ENCODE assay signal across 8 mouse cellular contexts in genomic region chr4:42902174-42902573, GRCm38 (mm10). TPM values are rescaled to one million over a fixed set of nuclear protein-coding genes. Genes with fewer than 3 reads are reported as not detected.
DNase-seq lines count a peak whose midpoint lies in the region; ATAC-seq and TF ChIP-seq lines count a peak whose summit lies in the region.

No protein-coding gene starts in this region.

- DNase-seq in cerebellum, postnatal 10 days: peak; percentile 49 to 73
- DNase-seq in cerebellum, adult 11-12 months: no peak
- peak; percentile 27 for DNase-seq in lung, embryonic 14.5 days
- no peak for DNase-seq in lung, postnatal 25 days (ENCODE audit: low spot score)
- peak; percentile 33 for DNase-seq in embryonic facial prominence, embryonic 10.5 days (ENCODE audit: low spot score)
- peak; percentile 58 for DNase-seq in retina, postnatal 1 day
- no peak for DNase-seq in frontal cortex, adult 2 months (ENCODE audit: extremely low spot score in 1 of 2, low spot score in 1 of 2)

- H3K4me2 ChIP-seq in lung, embryonic 14.5 days: no peak overlapping the region

- H3K4me3 ChIP-seq in lung, embryonic 14.5 days (ENCODE audit: low read depth, low read length): no peak overlapping the region
- no peak overlapping the region for H3K4me3 ChIP-seq in embryonic facial prominence, embryonic 10.5 days

- no peak overlapping the region for H3K27ac ChIP-seq in lung, embryonic 14.5 days (ENCODE audit: low read depth)
- H3K27ac ChIP-seq in embryonic facial prominence, embryonic 10.5 days (replicated peaks): no peak overlapping the region

- no peaks in the 10 kb centered on the region for H3K36me3 ChIP-seq in lung, embryonic 14.5 days (ENCODE audit: insufficient read depth)
- no peaks in the 10 kb centered on the region for H3K36me3 ChIP-seq in embryonic facial prominence, embryonic 10.5 days (replicated peaks)

- no peaks in the 10 kb centered on the region for H3K27me3 ChIP-seq in lung, embryonic 14.5 days (ENCODE audit: insufficient read depth, low read length)
- no peaks in the 10 kb centered on the region; the same call in 1 of the 2 replicates for H3K27me3 ChIP-seq in embryonic facial prominence, embryonic 10.5 days (replicated peaks; ENCODE audit: low read depth, poor library complexity, severe bottlenecking)

- no peak overlapping the region for H3K9ac ChIP-seq in lung, embryonic 14.5 days

- H3K4me1 ChIP-seq in lung, embryonic 14.5 days (ENCODE audit: insufficient read depth): no peaks in the 10 kb centered on the region
- peaks cover 7% of the 10 kb centered on the region for H3K4me1 ChIP-seq in embryonic facial prominence, embryonic 10.5 days

- ATAC-seq in lung, embryonic 14.5 days (ENCODE audit: insufficient read depth): no peak
- ATAC-seq in activated CD4-positive, CD25-positive, alpha-beta regulatory T cell, adult 4 months: no peak

- TF ChIP-seq CTCF in lung, embryonic 14.5 days (IDR thresholded peaks at IDR 0.05; ENCODE audit: low read depth): peak; percentile 59

- WGBS in lung, embryonic 14.5 days: 40% methylated on average over 9 of the region's 9 CpGs
- WGBS in embryonic facial prominence, embryonic 10.5 days: 61% methylated on average over 9 of the region's 9 CpGs

- no peaks in the 10 kb centered on the region for H3K9me3 ChIP-seq in lung, embryonic 14.5 days (ENCODE audit: low read depth, low read length)
- no peaks in the 10 kb centered on the region for H3K9me3 ChIP-seq in embryonic facial prominence, embryonic 10.5 days

RNA-seq across cellular contexts. Expression of gene Phf24, which starts 14.3 kb away (rescaled TPM):
- 0.43 and 0.53 TPM in 2 replicates for polyA plus RNA-seq in lung, embryonic 14.5 days (2014; fragmentation: Nextera tagmentation; extraction: Ambion mirVana)
- 0.44 and 1.2 TPM in 2 replicates for polyA plus RNA-seq in embryonic facial prominence, embryonic 10.5 days (2016; fragmentation: Nextera tagmentation; extraction: Ambion mirVana)
- under 1 TPM in 1 of 2 experiments, not detected in 1; 0.14 TPM for polyA plus RNA-seq in activated CD4-positive, CD25-positive, alpha-beta regulatory T cell, adult 4 months (2017; shearing (Covaris generic))
- polyA plus RNA-seq in frontal cortex, adult 2 months (2012; rRNA removed): 175 and 199 TPM in 2 replicates

RNA-seq across cellular contexts. Expression of gene Fam205c, which starts 28.1 kb away (rescaled TPM):
- polyA plus RNA-seq in lung, embryonic 14.5 days (2014; fragmentation: Nextera tagmentation; extraction: Ambion mirVana): 0.25 and 0.42 TPM in 2 replicates
- 0.15 and 0.25 TPM in 2 replicates for polyA plus RNA-seq in embryonic facial prominence, embryonic 10.5 days (2016; fragmentation: Nextera tagmentation; extraction: Ambion mirVana)
- not detected for polyA plus RNA-seq in activated CD4-positive, CD25-positive, alpha-beta regulatory T cell, adult 4 months (2017; shearing (Covaris generic))
- polyA plus RNA-seq in frontal cortex, adult 2 months (2012; rRNA removed): 0.22 TPM in 1 of 2 replicates, not detected in the other

RNA-seq across cellular contexts. Expression of gene Gm12394, which starts 45.6 kb away (rescaled TPM):
- polyA plus RNA-seq in lung, embryonic 14.5 days (2014; fragmentation: Nextera tagmentation; extraction: Ambion mirVana): 0.12 and 0.38 TPM in 2 replicates
- 0.20 TPM in 1 of 2 replicates, not detected in the other for polyA plus RNA-seq in embryonic facial prominence, embryonic 10.5 days (2016; fragmentation: Nextera tagmentation; extraction: Ambion mirVana)
- not detected for polyA plus RNA-seq in activated CD4-positive, CD25-positive, alpha-beta regulatory T cell, adult 4 months (2017; shearing (Covaris generic))
- 0.14 TPM in 1 of 2 replicates, not detected in the other for polyA plus RNA-seq in frontal cortex, adult 2 months (2012; rRNA removed)

RNA-seq across cellular contexts. Expression of gene Dnajb5, which starts 47.4 kb away (rescaled TPM):
- 6.3 and 6.9 TPM in 2 replicates for polyA plus RNA-seq in lung, embryonic 14.5 days (2014; fragmentation: Nextera tagmentation; extraction: Ambion mirVana)
- 10.3 and 10.9 TPM in 2 replicates for polyA plus RNA-seq in embryonic facial prominence, embryonic 10.5 days (2016; fragmentation: Nextera tagmentation; extraction: Ambion mirVana)
- polyA plus RNA-seq in activated CD4-positive, CD25-positive, alpha-beta regulatory T cell, adult 4 months (2017; shearing (Covaris generic)): 1 to 10 TPM; 6.0 to 7.2 TPM
- 126 and 151 TPM in 2 replicates for polyA plus RNA-seq in frontal cortex, adult 2 months (2012; rRNA removed)

RNA-seq across cellular contexts. Expression of gene Fam205a1, which starts 48.5 kb away (rescaled TPM):
- polyA plus RNA-seq in lung, embryonic 14.5 days (2014; fragmentation: Nextera tagmentation; extraction: Ambion mirVana): 0.05 TPM in 1 of 2 replicates, not detected in the other
- 0.05 TPM in 1 of 2 replicates, not detected in the other for polyA plus RNA-seq in embryonic facial prominence, embryonic 10.5 days (2016; fragmentation: Nextera tagmentation; extraction: Ambion mirVana)
- polyA plus RNA-seq in activated CD4-positive, CD25-positive, alpha-beta regulatory T cell, adult 4 months (2017; shearing (Covaris generic)): not detected
- polyA plus RNA-seq in frontal cortex, adult 2 months (2012; rRNA removed): 0.11 and 0.18 TPM in 2 replicates

Comparison
In these comparisons a context has a peak if more than half of its experiments do, and no peak if none do; other contexts are left out.
1. DNase-seq: peak in cerebellum, postnatal 10 days (2 of 2), lung, embryonic 14.5 days (single experiment), embryonic facial prominence, embryonic 10.5 days (single experiment) and retina, postnatal 1 day (single experiment); none in cerebellum, adult 11-12 months (single experiment), lung, postnatal 25 days (single experiment) and frontal cortex, adult 2 months (0 of 2).
2. RNA of gene Phf24, which starts 14.3 kb away (polyA plus RNA-seq): 175 to 199 TPM in frontal cortex, adult 2 months; 0.43 to 0.53 TPM in lung, embryonic 14.5 days, 0.44 to 1.2 TPM in embryonic facial prominence, embryonic 10.5 days and 0.14 TPM in activated CD4-positive, CD25-positive, alpha-beta regulatory T cell, adult 4 months; every median in the first group is over 10 times any median in the second.